Mouse (Mus musculus) forebrain, embryonic 10.5 days (tissue): Measurements from ENCODE around the gene Bscl2. TPM values are rescaled to one million over a fixed set of nuclear protein-coding genes. Genes with fewer than 3 reads are reported as not detected.

Source experiments
- DNase-seq: peaks from one replicate; pipeline ENCODE4 v3.0.0-alpha.2; 2017; ENCODE audit warnings: low spot score; ENCODE audit errors: extremely low spot score
- H3K27ac ChIP-seq: fragments of 300-500 bp; sonication (generic); 2 replicates; pipeline ENCODE4 v1.5.1; 2016; ENCODE audit warnings: mild to moderate bottlenecking
- H3K27me3 ChIP-seq: fragments of 300-500 bp; sonication (generic); 2 replicates; pipeline ENCODE4 v1.6.1; 2016; ENCODE audit warnings: mild to moderate bottlenecking; ENCODE audit not compliant: poor library complexity, severe bottlenecking
- H3K36me3 ChIP-seq: fragments of 300-500 bp; sonication (generic); replicated peaks from 2 replicates; pipeline ENCODE4 v1.6.1; 2016; ENCODE audit warnings: mild to moderate bottlenecking, moderate library complexity
- H3K4me1 ChIP-seq: fragments of 300-500 bp; sonication (generic); 2 replicates; pipeline ENCODE4 v1.6.1; 2016
- H3K4me3 ChIP-seq: fragments of 300-500 bp; sonication (generic); 2 replicates; pipeline ENCODE4 v1.5.1; 2016; ENCODE audit warnings: mild to moderate bottlenecking, moderate library complexity
- H3K9me3 ChIP-seq: fragments of 300-500 bp; sonication (generic); 2 replicates; pipeline ENCODE4 v1.6.1; 2016; ENCODE audit warnings: mild to moderate bottlenecking, moderate library complexity
- WGBS: fragments of 180-500 bp; shearing (Covaris S2); methylation state at CpG from one replicate; pipeline ENCODE4 v1.1.7; 2016; 5-methylcytosine and 5-hydroxymethylcytosine counted together
- polyA plus RNA-seq: library from polyadenylated mRNA; unstranded; fragments of >200 nt; fragmentation: Nextera tagmentation; extraction: Ambion mirVana; gene quantifications from 2 replicates; pipeline ENCODE4 v1.2.1, GENCODE M21; 2016

Gene Bscl2
- 47.0 and 48.0 TPM in 2 replicates for polyA plus RNA-seq

DNA sequence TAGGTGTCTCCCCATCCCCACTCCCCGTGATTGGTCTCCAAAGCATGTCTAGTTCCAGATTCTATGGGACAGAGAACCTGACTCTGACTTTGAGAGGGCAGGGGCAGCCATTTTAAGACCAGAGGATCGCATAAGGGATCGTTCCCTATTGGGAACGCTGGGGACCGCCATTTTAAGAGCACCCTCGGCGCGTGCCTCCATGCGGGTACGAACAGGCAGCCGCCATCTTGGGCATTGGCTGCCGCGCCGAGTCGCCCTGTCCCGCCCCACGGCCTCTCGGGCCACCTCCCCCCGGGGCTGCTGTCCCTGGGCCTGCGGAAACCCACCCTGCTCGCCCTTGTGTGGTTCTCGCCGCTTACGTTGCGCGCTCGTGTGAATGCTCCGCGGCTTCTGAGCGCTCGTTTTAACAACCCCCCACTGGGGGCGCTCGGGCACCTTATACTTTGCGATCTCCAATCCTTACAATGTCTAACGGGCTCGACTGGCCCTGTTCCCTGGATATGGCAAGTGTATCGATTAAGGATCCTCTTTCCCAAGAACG is at the start of gene Bscl2:
TSS of gene Bscl2 (plus strand) at position 217 of the 541 bp plus-strand sequence.
- Histone ChIP-seq H3K4me1 (peaks cover 46% of the 10 kb centered on the region), H3K4me3 (peak within 1 kb of the TSS; percentile 61), H3K9me3 (no peaks in the 10 kb centered on the region), H3K36me3 (peaks cover 59% of the 10 kb centered on the region), H3K27me3 (no peaks in the 10 kb centered on the region), H3K27ac (peak within 1 kb of the TSS; percentile 97)
- DNase-seq = peak; percentile 84
- 1% methylated on average over 38 of the region's 38 CpGs for WGBS

DNA sequence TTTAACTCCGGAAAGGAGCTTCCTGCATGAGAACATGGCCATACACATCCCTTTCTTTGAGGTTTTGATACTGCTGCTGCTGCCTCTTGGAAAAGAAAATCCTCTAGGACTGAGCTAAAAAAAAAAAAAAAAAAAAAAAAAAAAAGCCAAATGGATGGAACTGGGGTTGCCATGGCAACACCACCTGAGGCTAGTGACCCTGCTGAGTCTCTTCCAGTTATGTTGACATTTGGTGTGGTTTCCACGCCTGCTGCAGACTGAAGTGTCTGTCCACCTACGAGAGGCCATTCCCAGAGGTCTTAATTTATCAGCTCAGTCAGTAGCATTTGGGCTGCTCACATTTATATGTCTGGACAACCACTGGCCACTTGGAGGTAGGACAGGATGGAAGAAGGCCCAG is 48.7 kb upstream of the Bscl2 start:
- 21% methylated on average over 3 of the region's 3 CpGs for WGBS
- H3K27me3 ChIP-seq = no peaks in the 10 kb centered on the region
- H3K4me3 ChIP-seq = no peak overlapping the region
- no peaks in the 10 kb centered on the region for H3K9me3 ChIP-seq
- peak; percentile 21 for DNase-seq
- peaks cover 25% of the 10 kb centered on the region for H3K4me1 ChIP-seq
- H3K27ac ChIP-seq = peak overlapping the region; percentile 40; the same call in 1 of the 2 replicates
- peaks cover 40% of the 10 kb centered on the region for H3K36me3 ChIP-seq

DNA sequence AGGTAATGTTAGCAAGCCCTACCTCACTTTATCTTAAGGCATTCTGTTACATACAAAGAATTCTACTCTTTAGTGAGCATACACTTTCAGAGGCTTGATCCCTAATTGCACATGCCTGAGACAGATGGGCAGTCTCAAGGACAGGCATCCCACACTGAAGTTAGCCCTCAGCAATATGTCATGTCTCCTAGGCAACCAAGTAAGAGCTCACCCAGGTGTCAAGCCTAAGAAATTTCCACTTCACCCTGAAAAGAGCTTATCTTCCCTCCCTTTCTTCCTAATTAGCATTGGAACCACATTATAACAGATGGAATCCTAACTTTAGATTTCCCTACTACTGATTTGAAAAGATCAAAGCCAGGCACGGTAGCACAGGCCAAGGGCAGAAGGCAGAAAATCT is 48.1 kb upstream of the Bscl2 start:
- DNase-seq = no peak
- Histone ChIP-seq H3K4me3 (no peak overlapping the region), H3K27me3 (no peaks in the 10 kb centered on the region), H3K36me3 (peaks cover 40% of the 10 kb centered on the region), H3K27ac (peak overlapping the region; percentile 40; the same call in 1 of the 2 replicates), H3K9me3 (no peaks in the 10 kb centered on the region), H3K4me1 (peaks cover 25% of the 10 kb centered on the region)
- 61% methylated on average over 1 of the region's 1 CpGs for whole genome bisulfite sequencing

DNA sequence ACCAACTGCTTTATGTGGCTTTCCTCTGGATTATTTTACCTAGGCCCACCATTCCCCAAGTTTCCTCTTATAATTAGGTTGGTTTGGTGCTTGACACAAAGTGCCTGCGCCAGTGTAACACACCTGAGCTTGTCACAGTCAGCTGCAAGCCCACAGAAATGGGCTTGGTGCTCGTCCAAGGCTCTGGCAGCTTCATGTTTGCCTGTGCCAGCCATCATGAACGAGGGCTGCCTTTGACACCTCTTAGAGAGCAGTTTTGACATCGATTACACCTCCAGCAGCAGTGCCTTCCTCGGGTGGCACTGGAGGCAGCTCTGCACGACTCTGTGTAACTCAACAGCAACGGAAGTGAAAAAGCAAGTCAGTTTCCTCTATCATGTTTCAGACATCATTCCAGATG is 47.1 kb upstream of the Bscl2 start:
- H3K36me3 ChIP-seq = peaks cover 44% of the 10 kb centered on the region
- no peaks in the 10 kb centered on the region for H3K27me3 ChIP-seq
- H3K27ac ChIP-seq = no peak overlapping the region
- 88% methylated on average over 7 of the region's 7 CpGs for WGBS
- peaks cover 22% of the 10 kb centered on the region for H3K4me1 ChIP-seq
- DNase-seq = no peak
- H3K4me3 ChIP-seq = no peak overlapping the region
- no peaks in the 10 kb centered on the region for H3K9me3 ChIP-seq

DNA sequence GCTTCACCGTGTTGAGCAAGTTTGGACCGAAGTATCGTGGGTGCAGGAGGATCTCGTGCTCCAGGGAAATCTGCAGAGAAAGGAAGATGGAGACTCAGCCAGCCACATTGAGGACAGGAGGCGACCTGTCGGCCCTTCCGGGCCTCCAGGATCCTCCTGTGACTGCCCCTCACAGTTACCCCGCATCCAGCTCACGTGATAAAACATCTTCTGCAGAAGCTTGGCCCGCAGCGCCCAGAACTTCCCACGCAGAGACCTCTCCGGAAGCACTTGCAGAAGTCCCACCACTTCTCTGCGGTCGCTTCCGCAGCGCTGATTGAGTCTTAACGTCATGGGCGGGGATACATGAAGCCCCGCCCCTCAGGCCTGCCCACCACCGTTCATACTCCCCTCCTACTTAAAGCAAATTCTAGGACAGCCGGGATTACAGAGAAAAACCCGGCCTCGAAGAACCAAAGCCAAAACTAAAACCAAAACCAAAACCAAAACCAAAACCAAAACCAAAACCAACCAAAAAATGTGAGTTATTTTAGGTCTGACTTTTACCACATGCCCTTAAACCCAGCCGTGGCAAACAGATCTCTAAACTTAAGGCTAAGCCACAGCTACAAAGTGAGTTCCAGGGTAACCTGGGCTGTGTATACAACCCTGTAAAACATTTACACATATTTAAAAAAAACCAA is 38.9 kb upstream of the Bscl2 start, which contains the start of gene Polr2g:
TSS of gene Polr2g (minus strand) at position 314 of the 683 bp plus-strand sequence.
- 2% methylated on average over 25 of the region's 25 CpGs for WGBS
- Histone ChIP-seq H3K4me3 (peak within 1 kb of the TSS; percentile 76), H3K27ac (peak within 1 kb of the TSS; percentile 87), H3K9me3 (no peaks in the 10 kb centered on the region), H3K4me1 (peaks cover 27% of the 10 kb centered on the region), H3K27me3 (no peaks in the 10 kb centered on the region), H3K36me3 (peaks cover 35% of the 10 kb centered on the region)
- DNase-seq = peak; percentile 85

DNA sequence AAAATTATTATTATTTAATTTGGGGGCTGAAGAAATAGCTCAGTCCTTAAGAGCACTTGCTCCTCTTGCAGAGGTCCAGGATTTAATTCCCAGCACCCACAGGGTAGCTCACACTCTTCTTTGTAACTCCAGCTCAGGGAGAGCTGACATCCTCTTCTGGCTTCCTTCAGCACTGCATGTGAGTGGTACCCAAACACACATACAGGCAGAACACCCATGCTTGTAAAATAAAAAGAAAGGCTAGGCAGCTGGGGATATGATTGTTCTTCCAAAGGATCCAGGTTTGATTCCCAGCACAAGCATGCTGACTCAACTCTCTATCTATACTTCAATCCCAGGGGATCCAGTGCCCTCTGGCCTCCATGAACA is 38.3 kb upstream of the Bscl2 start:
- Histone ChIP-seq H3K27ac (no peak overlapping the region), H3K27me3 (no peaks in the 10 kb centered on the region), H3K36me3 (peaks cover 35% of the 10 kb centered on the region), H3K4me3 (peak overlapping the region; percentile 76), H3K4me1 (peaks cover 32% of the 10 kb centered on the region), H3K9me3 (no peaks in the 10 kb centered on the region)
- no peak for DNase-seq

DNA sequence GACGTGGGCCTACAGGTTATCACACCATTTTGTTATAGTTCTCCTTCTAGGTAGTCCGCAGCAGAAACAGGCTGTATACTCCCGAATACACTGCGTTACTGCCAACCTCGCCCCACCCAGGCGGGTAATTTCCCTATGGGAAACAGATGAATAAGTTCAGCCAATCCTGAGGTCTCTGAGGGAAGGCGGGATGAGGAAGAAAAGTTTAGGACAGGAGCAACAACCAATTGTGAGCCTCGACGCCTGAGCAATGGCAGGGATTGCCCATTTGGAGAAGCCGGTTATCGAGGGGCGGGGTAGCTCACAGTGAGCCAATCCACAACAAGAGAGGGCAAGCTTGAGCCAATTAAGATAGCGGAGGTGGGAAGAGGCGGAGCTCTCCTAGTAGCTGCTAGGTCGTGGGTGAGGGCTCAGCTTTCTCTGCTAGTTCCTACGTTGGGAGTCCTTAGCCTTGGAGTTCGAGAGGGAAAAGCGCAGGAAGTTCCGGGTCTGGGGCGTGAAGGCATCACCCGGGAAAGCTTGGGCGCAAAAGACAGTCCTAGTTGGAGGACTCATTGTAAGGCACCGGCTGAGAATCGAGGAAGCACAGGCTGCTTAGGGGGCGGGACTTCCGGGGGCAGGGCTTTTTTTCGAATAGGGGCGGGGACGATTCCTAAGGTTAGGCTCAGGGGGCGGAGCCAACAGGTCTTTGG is 35.0 kb upstream of the Bscl2 start, which contains the start of gene Zbtb3:
TSS of gene Zbtb3 (plus strand) at position 426 of the 692 bp plus-strand sequence.
- Histone ChIP-seq H3K4me3 (peak within 1 kb of the TSS; percentile 65), H3K36me3 (peaks cover 42% of the 10 kb centered on the region), H3K4me1 (peaks cover 28% of the 10 kb centered on the region), H3K27ac (peak within 1 kb of the TSS; percentile 90), H3K27me3 (no peaks in the 10 kb centered on the region), H3K9me3 (no peaks in the 10 kb centered on the region)
- WGBS = under 1% methylated on average over 30 of the region's 30 CpGs
- DNase-seq = peak; percentile 96

DNA sequence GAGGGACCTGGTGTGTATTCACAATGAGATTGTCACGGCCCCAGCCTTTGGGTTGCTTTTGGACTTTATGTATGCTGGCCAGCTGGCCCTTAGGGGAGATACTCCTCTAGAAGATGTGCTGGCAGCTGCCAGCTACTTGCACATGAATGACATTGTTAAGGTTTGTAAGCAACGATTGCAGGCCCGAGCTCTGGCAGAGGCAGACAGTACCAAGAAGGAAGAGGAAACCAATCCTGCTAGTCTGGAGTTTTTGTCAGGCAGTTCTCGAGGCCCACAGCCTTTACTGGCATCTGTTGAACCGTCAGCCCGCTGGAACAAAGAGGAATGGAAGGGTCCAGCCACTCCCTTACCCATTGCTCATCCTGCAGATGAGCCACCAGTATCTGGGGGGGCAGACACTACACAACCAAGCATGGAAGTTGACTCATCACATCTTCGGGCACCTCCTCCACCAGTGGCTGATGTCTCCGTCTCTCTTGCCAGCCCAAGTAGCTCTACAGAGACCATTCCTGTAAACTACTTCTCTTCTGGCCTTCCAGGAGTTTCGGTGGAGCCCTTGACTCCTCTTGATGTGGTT is 34.0 kb upstream of the Bscl2 start:
- no peaks in the 10 kb centered on the region for H3K27me3 ChIP-seq
- DNase-seq = no peak
- peaks cover 21% of the 10 kb centered on the region for H3K4me1 ChIP-seq
- H3K27ac ChIP-seq = peak overlapping the region; percentile 90
- H3K4me3 ChIP-seq = peak overlapping the region; percentile 65
- WGBS = 94% methylated on average over 9 of the region's 9 CpGs
- H3K36me3 ChIP-seq = peaks cover 52% of the 10 kb centered on the region
- H3K9me3 ChIP-seq = no peaks in the 10 kb centered on the region

DNA sequence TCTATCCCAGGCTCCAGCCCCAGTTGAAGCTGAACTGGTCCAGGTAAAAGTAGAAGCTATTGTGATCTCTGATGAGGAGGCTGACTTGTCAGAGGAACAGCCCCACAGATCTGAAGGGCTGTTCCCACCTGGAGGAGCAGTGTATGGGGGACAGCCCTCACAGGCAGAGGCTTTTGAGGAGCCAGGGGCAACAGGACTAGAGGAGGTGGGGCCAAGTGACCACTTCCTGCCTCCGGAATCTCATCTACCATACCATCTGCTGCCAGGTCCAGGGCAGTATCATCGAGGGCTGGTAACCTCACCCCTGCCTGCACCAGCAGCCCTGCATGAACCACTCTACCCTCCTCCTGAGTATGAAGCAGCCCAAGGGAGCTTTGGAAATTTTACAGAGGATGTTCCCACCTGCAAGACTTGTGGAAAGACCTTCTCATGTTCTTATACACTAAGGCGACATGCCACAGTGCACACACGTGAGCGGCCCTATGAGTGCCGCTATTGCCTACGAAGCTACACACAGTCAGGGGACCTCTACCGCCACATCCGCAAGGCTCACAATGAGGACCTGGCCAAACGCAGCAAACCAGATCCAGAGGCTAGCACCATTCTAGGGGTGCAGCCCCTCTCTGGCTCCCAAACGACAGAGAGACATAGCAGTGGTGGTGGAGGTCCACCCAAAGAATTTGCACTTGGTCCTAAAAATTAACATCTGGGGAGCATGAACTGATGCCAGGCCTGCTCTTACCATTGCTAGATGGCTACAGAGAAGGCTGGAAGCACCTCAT is 33.2 kb upstream of the Bscl2 start:
- peaks cover 21% of the 10 kb centered on the region for H3K4me1 ChIP-seq
- 90% methylated on average over 11 of the region's 11 CpGs for WGBS
- no peaks in the 10 kb centered on the region for H3K27me3 ChIP-seq
- peaks cover 59% of the 10 kb centered on the region for H3K36me3 ChIP-seq
- peak overlapping the region; percentile 65; the same call in 1 of the 2 replicates for H3K4me3 ChIP-seq
- DNase-seq = no peak
- H3K9me3 ChIP-seq = no peaks in the 10 kb centered on the region
- 0 out of 2 replicates have a peak overlapping the region, but pooled peaks have one; percentile 90 for H3K27ac ChIP-seq

DNA sequence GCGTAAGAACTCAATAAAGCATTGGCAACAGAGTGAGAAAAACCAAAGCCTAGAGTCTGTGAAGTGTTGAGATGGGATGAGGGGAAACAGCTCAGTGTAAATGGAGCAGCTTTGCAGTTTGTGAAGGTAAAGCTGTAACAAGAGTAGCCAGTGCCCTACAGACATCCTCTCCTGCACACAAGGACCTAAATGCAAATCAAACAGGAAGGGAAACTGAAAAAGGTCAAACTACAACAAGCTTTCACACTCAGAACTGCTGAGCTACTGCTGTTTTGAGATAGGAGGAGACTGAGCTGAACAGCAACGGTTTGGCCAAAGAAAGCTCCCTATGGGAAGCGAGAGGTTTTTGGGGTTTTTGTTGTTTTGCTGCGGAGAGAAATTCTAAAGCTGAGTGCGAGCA is 30.5 kb upstream of the Bscl2 start:
- Histone ChIP-seq H3K4me1 (peaks cover 17% of the 10 kb centered on the region), H3K27ac (no peak overlapping the region), H3K4me3 (no peak overlapping the region), H3K27me3 (no peaks in the 10 kb centered on the region), H3K9me3 (no peaks in the 10 kb centered on the region), H3K36me3 (peaks cover 86% of the 10 kb centered on the region)
- no peak for DNase-seq
- 96% methylated on average over 5 of the region's 5 CpGs for WGBS

DNA sequence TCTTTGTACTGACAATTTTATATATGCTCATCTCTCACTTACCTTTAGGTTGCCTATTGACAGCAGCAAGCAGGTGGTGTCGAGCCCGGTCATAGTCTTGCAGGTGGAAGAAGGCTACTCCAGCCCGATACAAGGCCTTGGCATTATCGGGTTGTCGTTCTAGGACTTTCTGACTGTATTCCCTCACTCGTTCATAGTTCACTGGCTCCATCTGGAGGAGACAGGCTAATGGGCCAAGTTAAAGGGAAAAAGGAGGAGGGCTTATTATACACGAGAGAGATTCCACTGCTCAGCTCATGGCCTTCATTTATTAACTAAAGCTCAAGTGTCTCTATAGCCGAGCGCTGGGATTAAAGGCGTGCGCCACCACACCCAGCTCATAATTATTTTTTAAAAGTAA is 21.5 kb upstream of the Bscl2 start:
- Histone ChIP-seq H3K27me3 (no peaks in the 10 kb centered on the region), H3K27ac (no peak overlapping the region), H3K36me3 (peaks cover 65% of the 10 kb centered on the region), H3K9me3 (no peaks in the 10 kb centered on the region), H3K4me1 (peaks cover 31% of the 10 kb centered on the region), H3K4me3 (peak overlapping the region; percentile 4; the same call in 1 of the 2 replicates)
- whole genome bisulfite sequencing = 90% methylated on average over 11 of the region's 11 CpGs
- DNase-seq = no peak

DNA sequence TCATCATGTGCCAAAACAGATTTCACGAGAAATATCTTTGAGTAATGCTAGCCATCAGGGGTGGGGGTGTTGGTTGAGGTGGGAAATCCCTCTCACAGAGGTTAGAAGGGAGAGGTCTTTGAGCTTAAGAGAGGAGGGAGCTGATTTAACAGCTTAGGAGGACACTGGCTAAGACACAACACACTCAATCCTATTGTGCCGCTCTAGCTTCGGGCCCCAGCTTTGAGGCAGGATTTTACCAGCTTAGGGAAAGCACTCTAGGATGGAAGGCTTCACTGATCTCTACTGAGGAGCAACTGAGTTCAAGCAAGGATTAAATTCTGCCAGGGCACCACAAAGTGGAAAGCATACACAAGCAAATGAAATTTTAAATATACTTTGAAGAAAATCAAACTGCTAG is 20.3 kb upstream of the Bscl2 start:
- 75% methylated on average over 3 of the region's 3 CpGs for WGBS
- no peak overlapping the region; the same call in 1 of the 2 replicates for H3K27ac ChIP-seq
- peaks cover 38% of the 10 kb centered on the region for H3K4me1 ChIP-seq
- no peaks in the 10 kb centered on the region for H3K9me3 ChIP-seq
- no peak for DNase-seq
- peaks cover 57% of the 10 kb centered on the region for H3K36me3 ChIP-seq
- H3K4me3 ChIP-seq = peak overlapping the region; percentile 81
- H3K27me3 ChIP-seq = no peaks in the 10 kb centered on the region
